Mouse (Mus musculus) CD4-positive, CD25-positive, alpha-beta regulatory T cell (primary cell): ENCODE measurements around the gene Pign. TPM values are rescaled to one million over a fixed set of nuclear protein-coding genes. Genes with fewer than 3 reads are reported as not detected.

Experiments used
- polyA plus RNA-seq: library from polyadenylated mRNA; unstranded; fragments of 100-300 nt; shearing (Covaris generic); gene quantifications from one replicate; pipeline ENCODE4 v1.2.1, GENCODE M21; 2017

Gene Pign
- polyA plus RNA-seq, result 25.1 TPM

GRCm38 (mm10) chr1:105663171-105663961 lies at the start of gene Pign, which contains the start of gene Relch:
Pign (minus strand) TSS chr1:105663677.
Relch (plus strand) TSS chr1:105663861.

Other genes with a start within 250 kb of the Pign start
- gene Relch, start 184 bp upstream of the Pign start, polyA plus RNA-seq, result 53.8 TPM
- gene Tnfrsf11a, start 117.0 kb upstream of the Pign start, polyA plus RNA-seq, result 0.36 TPM